Mouse (Mus musculus) embryo, embryonic 10.5 days (tissue): ENCODE measurements at regions not wholly inside any gene's neighbourhood (a gene's known extent, or its start where the extent isn't known, plus 50 kb on each side); places are given as distances from the start of the nearest gene placed in this dataset.
A peak's percentile ranks its signal among the peaks of the same experiment; 100 is the strongest.

Source experiments
- DNase-seq: peaks from one replicate; pipeline ENCODE4 v3.0.0-alpha.2; 2015; ENCODE audit warnings: low spot score

GRCm38 (mm10) chr2:124718985-124719384 lies 348.9 kb upstream of the Slc24a5 start:
- no peak for DNase-seq

- peak; percentile 44 for DNase-seq
Observed at GRCm38 (mm10) chr2:124719820-124720478, 348.0 kb upstream of the Slc24a5 start.

- no peak for DNase-seq
Observed at GRCm38 (mm10) chr2:124720593-124721445, 347.1 kb upstream of the Slc24a5 start.

- DNase-seq = no peak
Observed at GRCm38 (mm10) chr2:124724171-124724570, 343.8 kb upstream of the Slc24a5 start.

GRCm38 (mm10) chr2:124724827-124725480 lies 343.0 kb upstream of the Slc24a5 start:
- no peak for DNase-seq

GRCm38 (mm10) chr2:124727979-124728378 lies 339.9 kb upstream of the Slc24a5 start:
- DNase-seq = no peak

GRCm38 (mm10) chr2:124732593-124732992 lies 335.3 kb upstream of the Slc24a5 start:
- DNase-seq = no peak

- DNase-seq = no peak
Observed at GRCm38 (mm10) chr2:124740848-124741247, 327.1 kb upstream of the Slc24a5 start.

- DNase-seq = no peak
Observed at GRCm38 (mm10) chr2:124742964-124743363, 325.0 kb upstream of the Slc24a5 start.

GRCm38 (mm10) chr2:124745045-124745444 lies 322.9 kb upstream of the Slc24a5 start:
- DNase-seq = no peak

GRCm38 (mm10) chr2:124747119-124747518 lies 320.8 kb upstream of the Slc24a5 start:
- DNase-seq = no peak

- DNase-seq = no peak
Observed at GRCm38 (mm10) chr2:124747627-124748026, 320.3 kb upstream of the Slc24a5 start.

GRCm38 (mm10) chr2:124751832-124752231 lies 316.1 kb upstream of the Slc24a5 start:
- DNase-seq = no peak

GRCm38 (mm10) chr2:124753717-124754116 lies 314.2 kb upstream of the Slc24a5 start:
- DNase-seq = no peak

GRCm38 (mm10) chr2:124755244-124755643 lies 312.7 kb upstream of the Slc24a5 start:
- DNase-seq = no peak

GRCm38 (mm10) chr2:124758992-124759391 lies 308.9 kb upstream of the Slc24a5 start:
- no peak for DNase-seq

GRCm38 (mm10) chr2:124763650-124764049 lies 304.3 kb upstream of the Slc24a5 start:
- no peak for DNase-seq

GRCm38 (mm10) chr2:124764186-124764910 lies 303.6 kb upstream of the Slc24a5 start:
- no peak for DNase-seq

- no peak for DNase-seq
Observed at GRCm38 (mm10) chr2:124769267-124769967, 298.5 kb upstream of the Slc24a5 start.

GRCm38 (mm10) chr2:124770028-124770427 lies 297.9 kb upstream of the Slc24a5 start:
- DNase-seq = no peak

- DNase-seq = peak; percentile 26
Observed at GRCm38 (mm10) chr2:124772055-124772708, 295.7 kb upstream of the Slc24a5 start.
